Mouse (Mus musculus) macrophage (primary cell): ENCODE results near the gene Fbxl8. TPM values are rescaled to one million over a fixed set of nuclear protein-coding genes. Genes with fewer than 3 reads are reported as not detected.

Source experiments
- H3K27ac ChIP-seq: fragments of 350-480 bp; formaldehyde crosslinking; 2 replicates; pipeline ENCODE4 v1.9.0; 2021
- H3K36me3 ChIP-seq: fragments of 350-480 bp; formaldehyde crosslinking; 2 replicates; pipeline ENCODE4 v1.9.0; 2021; ENCODE audit errors: inconsistent target
- H3K4me3 ChIP-seq: fragments of 350-480 bp; formaldehyde crosslinking; 2 replicates; pipeline ENCODE4 v1.9.0; 2021; ENCODE audit errors: inconsistent target
- H3K79me2 ChIP-seq: fragments of 350-480 bp; formaldehyde crosslinking; 2 replicates; pipeline ENCODE4 v1.9.0; 2021; ENCODE audit errors: inconsistent target
- WGBS: methylation state at CpG from one replicate; pipeline ENCODE4 v1.1.7; 2026; ENCODE audit warnings: inconsistent platforms; ENCODE audit not compliant: missing documents; 5-methylcytosine and 5-hydroxymethylcytosine counted together
- polyA plus RNA-seq: library from polyadenylated mRNA; stranded (reverse); fragments of 250-400 nt; gene quantifications from 3 replicates; pipeline ENCODE4 v1.2.4, GENCODE M21; 2018; ENCODE audit warnings: inconsistent platforms

Fbxl8 gene
- polyA plus RNA-seq, 1 experiment from 2014 or later: 2.1 TPM

- H3K36me3 ChIP-seq: peaks cover 56% of the 10 kb centered on the region
These were observed 12.5 kb upstream of the Fbxl8 start for GRCm38 (mm10) chr8:105251954-105252353.

GRCm38 (mm10) chr8:105252680-105253537 lies 11.5 kb upstream of the Fbxl8 start:
- H3K79me2 ChIP-seq: no peaks in the 10 kb centered on the region
- H3K27ac ChIP-seq: no peak overlapping the region
- H3K36me3 ChIP-seq: peaks cover 46% of the 10 kb centered on the region
- H3K4me3 ChIP-seq: no peak overlapping the region
- 87% methylated on average over 10 of the region's 10 CpGs for WGBS

More at GRCm38 (mm10) chr8:105251954-105252353, 12.5 kb upstream of the Fbxl8 start:
- no peak overlapping the region for H3K4me3 ChIP-seq
- H3K27ac ChIP-seq: no peak overlapping the region
- 95% methylated on average over 6 of the region's 6 CpGs for WGBS
- H3K79me2 ChIP-seq: no peaks in the 10 kb centered on the region

GRCm38 (mm10) chr8:105253766-105254151 lies 10.7 kb upstream of the Fbxl8 start:
- H3K36me3 ChIP-seq: peaks cover 38% of the 10 kb centered on the region
- no peak overlapping the region for H3K27ac ChIP-seq
- H3K79me2 ChIP-seq: no peaks in the 10 kb centered on the region
- 62% methylated on average over 20 of the region's 20 CpGs for WGBS
- no peak overlapping the region for H3K4me3 ChIP-seq

GRCm38 (mm10) chr8:105254152-105254965 lies 10.1 kb upstream of the Fbxl8 start:
- H3K4me3 ChIP-seq: peak overlapping the region; percentile 28; the same call in 1 of the 2 replicates
- 2% methylated on average over 74 of the region's 74 CpGs for WGBS
- H3K79me2 ChIP-seq: no peaks in the 10 kb centered on the region
- H3K27ac ChIP-seq: no peak overlapping the region
- H3K36me3 ChIP-seq: peaks cover 32% of the 10 kb centered on the region

- WGBS: 9% methylated on average over 14 of the region's 14 CpGs
- peak within 1 kb of the TSS; percentile 28; the same call in 1 of the 2 replicates for H3K4me3 ChIP-seq
- H3K27ac ChIP-seq: no peak within 1 kb of the TSS
- no peaks in the 10 kb centered on the region for H3K79me2 ChIP-seq
- peaks cover 26% of the 10 kb centered on the region for H3K36me3 ChIP-seq
These were observed 9.5 kb upstream of the Fbxl8 start, which contains the start of gene B3gnt9 for GRCm38 (mm10) chr8:105254966-105255350. TSS of gene B3gnt9 (minus strand) at chr8:105255153.

GRCm38 (mm10) chr8:105257318-105258114 lies 6.9 kb upstream of the Fbxl8 start:
- Histone ChIP-seq H3K27ac (no peak overlapping the region), H3K36me3 (no peaks in the 10 kb centered on the region; the same call in 1 of the 2 replicates), H3K4me3 (no peak overlapping the region), H3K79me2 (no peaks in the 10 kb centered on the region)
- 84% methylated on average over 7 of the region's 7 CpGs for WGBS

- Histone ChIP-seq H3K79me2 (peaks cover 14% of the 10 kb centered on the region; the same call in 1 of the 2 replicates), H3K4me3 (no peak overlapping the region), H3K27ac (no peak overlapping the region), H3K36me3 (no peaks in the 10 kb centered on the region; the same call in 1 of the 2 replicates)
- 60% methylated on average over 55 of the region's 55 CpGs for WGBS
These were observed 5.3 kb upstream of the Fbxl8 start for GRCm38 (mm10) chr8:105258911-105259720.

GRCm38 (mm10) chr8:105259721-105260320 lies 4.6 kb upstream of the Fbxl8 start:
- Histone ChIP-seq H3K27ac (no peak overlapping the region), H3K79me2 (peaks cover 16% of the 10 kb centered on the region; the same call in 1 of the 2 replicates), H3K4me3 (no peak overlapping the region), H3K36me3 (no peaks in the 10 kb centered on the region; the same call in 1 of the 2 replicates)
- WGBS: 3% methylated on average over 29 of the region's 30 CpGs

- H3K36me3 ChIP-seq: no peaks in the 10 kb centered on the region; the same call in 1 of the 2 replicates
- WGBS: 84% methylated on average over 7 of the region's 7 CpGs
- peaks cover 16% of the 10 kb centered on the region; the same call in 1 of the 2 replicates for H3K79me2 ChIP-seq
- H3K4me3 ChIP-seq: no peak overlapping the region
- no peak overlapping the region for H3K27ac ChIP-seq
These were observed 3.9 kb upstream of the Fbxl8 start for GRCm38 (mm10) chr8:105260371-105261099.

GRCm38 (mm10) chr8:105261326-105261980 lies 3.0 kb upstream of the Fbxl8 start:
- 89% methylated on average over 12 of the region's 12 CpGs for WGBS
- Histone ChIP-seq H3K4me3 (no peak overlapping the region), H3K36me3 (no peaks in the 10 kb centered on the region; the same call in 1 of the 2 replicates), H3K27ac (no peak overlapping the region), H3K79me2 (peaks cover 16% of the 10 kb centered on the region; the same call in 1 of the 2 replicates)

GRCm38 (mm10) chr8:105263244-105263912 lies 1.1 kb upstream of the Fbxl8 start:
- H3K79me2 ChIP-seq: peaks cover 16% of the 10 kb centered on the region; the same call in 1 of the 2 replicates
- H3K4me3 ChIP-seq: peak overlapping the region; percentile 95
- no peak overlapping the region for H3K27ac ChIP-seq
- WGBS: 67% methylated on average over 14 of the region's 16 CpGs
- peaks cover 10% of the 10 kb centered on the region; the same call in 1 of the 2 replicates for H3K36me3 ChIP-seq
